Mouse (Mus musculus): ENCODE measurements around the gene Eef1akmt4. TPM values are rescaled to one million over a fixed set of nuclear protein-coding genes. Genes with fewer than 3 reads are reported as not detected.

Eef1akmt4 gene
- polyA plus RNA-seq, 1 experiment from 2014 or later, result 37.4 TPM

DNA sequence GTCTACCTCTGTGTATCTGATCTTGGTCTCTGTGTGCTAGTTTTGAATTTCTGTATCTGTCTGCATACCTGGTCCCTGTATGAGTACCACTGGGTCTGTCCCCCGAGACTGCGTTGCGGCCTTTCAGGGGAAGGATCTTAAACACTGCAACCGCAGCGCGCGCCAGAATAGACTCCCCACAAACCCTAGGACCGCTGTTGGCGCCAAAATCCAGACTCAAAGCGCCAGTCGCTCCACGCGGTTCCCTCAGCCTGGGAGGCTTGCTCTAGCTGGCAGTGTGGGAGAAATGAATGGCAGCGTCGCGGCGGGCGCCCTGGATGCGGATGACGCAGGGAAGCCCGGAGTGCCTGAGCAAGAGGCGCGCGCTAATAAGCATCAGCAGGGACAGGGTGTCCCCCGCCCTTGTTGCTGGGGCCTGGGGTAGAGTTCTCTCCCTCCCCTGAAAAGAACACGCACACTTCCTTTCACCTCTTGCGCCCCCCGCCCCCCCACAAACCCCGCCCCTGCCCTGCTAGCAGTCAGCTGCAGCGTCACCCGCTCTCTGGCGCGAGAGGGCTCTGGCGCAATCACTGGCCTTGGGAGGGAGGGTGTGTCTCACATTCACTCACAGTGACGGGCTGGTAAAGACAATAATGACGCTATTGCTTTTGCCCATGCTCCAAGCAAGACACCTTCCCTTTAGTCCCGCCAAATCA lies 10.7 kb downstream of the Eef1akmt4 start:
- under 1% methylated on average over 36 of the region's 37 CpGs for WGBS
- Histone ChIP-seq H3K4me3 (ENCODE audit: low read length) (peak overlapping the region; percentile 76), H3K36me3 (ENCODE audit: insufficient read depth, low read length) (0 out of 2 replicates have a peak, but pooled peaks cover 5% of the 10 kb centered on the region), H3K9me3 (ENCODE audit: low read length) (no peaks in the 10 kb centered on the region), H3K27me3 (ENCODE audit: insufficient read depth, low read length) (peaks cover 23% of the 10 kb centered on the region), H3K4me1 (ENCODE audit: insufficient read depth, low read length) (peaks cover 26% of the 10 kb centered on the region), H3K9ac (replicated peaks; ENCODE audit: low read length) (peak overlapping the region; percentile 74), H3K27ac (ENCODE audit: low read length) (no peak overlapping the region; the same call in 1 of the 2 replicates), H3K4me2 (replicated peaks; ENCODE audit: low read depth, low read length) (peak overlapping the region; percentile 100)
- ATAC-seq (ENCODE audit: low FRiP score, low TSS enrichment), result peak; percentile 50

DNA sequence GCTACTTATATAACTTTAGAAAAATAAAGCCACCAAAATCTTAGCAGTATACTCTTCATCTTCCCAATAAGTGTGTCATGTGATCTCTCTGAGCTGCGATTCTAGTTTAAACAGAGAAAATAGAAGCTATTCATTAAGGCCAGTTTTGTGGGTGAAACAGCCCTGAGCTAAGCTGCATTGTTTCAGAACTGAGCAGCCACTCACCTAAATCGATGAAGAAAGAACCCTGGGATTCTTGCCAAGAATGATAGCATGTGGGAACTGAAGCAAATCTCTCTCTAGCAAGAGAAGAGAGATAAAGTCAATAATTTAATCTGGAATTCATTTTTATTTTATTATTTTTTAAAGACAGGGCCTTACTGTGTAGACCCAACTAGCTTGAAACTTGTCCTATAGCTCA lies 11.8 kb downstream of the Eef1akmt4 start:
- Histone ChIP-seq H3K4me3 (ENCODE audit: low read length) (no peak overlapping the region), H3K36me3 (ENCODE audit: insufficient read depth, low read length) (0 out of 2 replicates have a peak, but pooled peaks cover 5% of the 10 kb centered on the region), H3K4me2 (replicated peaks; ENCODE audit: low read depth, low read length) (no peak overlapping the region), H3K27ac (ENCODE audit: low read length) (no peak overlapping the region), H3K4me1 (ENCODE audit: insufficient read depth, low read length) (peaks cover 26% of the 10 kb centered on the region), H3K9ac (replicated peaks; ENCODE audit: low read length) (no peak overlapping the region), H3K27me3 (ENCODE audit: insufficient read depth, low read length) (peaks cover 24% of the 10 kb centered on the region), H3K9me3 (ENCODE audit: low read length) (no peaks in the 10 kb centered on the region)
- WGBS, result 54% methylated on average over 2 of the region's 2 CpGs
- no peak for ATAC-seq (ENCODE audit: low FRiP score, low TSS enrichment)

DNA sequence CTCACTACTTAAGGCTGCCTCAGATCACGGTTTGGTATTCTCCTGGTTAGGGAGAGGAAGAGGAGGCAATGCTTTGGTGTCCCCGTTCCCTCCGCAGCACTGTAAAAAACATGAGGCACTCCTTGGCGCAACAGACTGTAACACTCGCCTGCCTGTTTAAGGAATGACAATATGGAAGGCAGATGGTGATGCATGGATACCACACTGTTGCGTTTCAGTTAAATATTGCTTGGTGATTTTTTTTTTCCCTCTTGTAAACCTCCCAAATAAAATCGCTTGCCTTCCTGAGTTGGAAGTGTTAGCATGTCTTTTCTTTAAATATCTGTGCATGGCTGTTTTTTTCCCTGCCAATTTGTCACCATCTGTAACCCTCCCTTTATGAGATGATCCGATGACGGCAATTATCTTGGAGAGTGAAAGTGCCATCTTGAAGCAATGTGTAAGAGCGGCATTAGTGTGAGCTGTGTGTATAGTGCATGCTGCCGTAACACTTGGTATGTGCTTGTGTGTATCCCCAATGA lies 17.5 kb downstream of the Eef1akmt4 start:
- Histone ChIP-seq H3K27ac (ENCODE audit: low read length) (no peak overlapping the region), H3K27me3 (ENCODE audit: insufficient read depth, low read length) (peaks cover 16% of the 10 kb centered on the region), H3K9me3 (ENCODE audit: low read length) (no peaks in the 10 kb centered on the region), H3K4me1 (ENCODE audit: insufficient read depth, low read length) (peaks cover 12% of the 10 kb centered on the region), H3K4me3 (ENCODE audit: low read length) (no peak overlapping the region), H3K36me3 (ENCODE audit: insufficient read depth, low read length) (no peaks in the 10 kb centered on the region), H3K9ac (replicated peaks; ENCODE audit: low read length) (no peak overlapping the region), H3K4me2 (replicated peaks; ENCODE audit: low read depth, low read length) (peak overlapping the region; percentile 96; the same call in 1 of the 2 replicates)
- ATAC-seq (ENCODE audit: low FRiP score, low TSS enrichment), result no peak
- 54% methylated on average over 11 of the region's 11 CpGs for WGBS

DNA sequence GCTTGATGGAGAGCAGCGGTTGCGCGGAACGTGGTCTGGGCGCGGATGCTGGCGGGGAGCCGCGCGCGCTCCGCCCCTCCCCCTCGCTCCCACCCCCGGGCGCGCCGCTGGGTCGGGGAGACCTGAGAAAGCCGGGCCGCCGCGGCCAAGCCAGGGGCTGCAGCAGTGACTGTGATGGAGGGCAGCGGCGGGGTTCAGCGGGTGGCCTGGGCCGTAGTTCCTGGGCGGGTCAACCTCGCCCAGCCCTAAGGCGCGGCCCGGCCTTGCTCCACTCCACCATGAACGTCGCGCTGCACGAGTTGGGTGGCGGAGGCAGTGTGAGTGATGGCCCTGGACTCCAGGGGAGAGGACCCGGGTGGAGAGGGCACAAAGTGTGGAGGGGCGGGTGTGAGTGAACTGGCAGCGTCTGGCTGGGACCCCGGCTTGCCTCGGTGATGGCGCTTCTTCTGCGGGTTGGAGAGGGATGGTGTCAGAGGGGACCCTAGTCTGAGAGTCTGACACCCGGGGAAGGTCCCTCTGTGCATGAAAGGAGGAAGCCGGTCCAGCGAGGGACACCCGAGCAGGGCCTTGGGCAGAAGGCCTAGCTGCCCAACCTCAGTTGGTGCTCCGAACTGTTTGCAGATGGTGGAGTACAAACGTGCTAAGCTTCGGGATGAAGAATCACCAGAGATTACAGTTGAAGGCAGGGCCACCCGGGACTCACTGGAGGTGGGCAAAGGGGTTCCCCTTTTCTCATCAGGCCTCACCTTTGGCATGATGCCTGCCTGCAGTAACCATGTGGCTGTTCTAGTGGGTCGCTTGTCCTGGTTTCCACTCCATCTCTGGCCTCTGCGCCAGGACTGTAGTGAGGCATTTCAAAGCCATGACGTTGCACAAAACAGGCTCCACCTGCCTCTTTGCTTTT lies 18.6 kb downstream of the Eef1akmt4 start, which contains the start of gene Ece2:
TSS of gene Ece2 (plus strand) at position 98 of the 904 bp plus-strand sequence.
- WGBS, result 7% methylated on average over 54 of the region's 54 CpGs
- H3K4me1 ChIP-seq (ENCODE audit: insufficient read depth, low read length), result peaks cover 12% of the 10 kb centered on the region
- H3K4me3 ChIP-seq (ENCODE audit: low read length), result peak within 1 kb of the TSS; percentile 61
- no peak within 1 kb of the TSS for H3K27ac ChIP-seq (ENCODE audit: low read length)
- H3K9ac ChIP-seq (replicated peaks; ENCODE audit: low read length), result peak within 1 kb of the TSS; percentile 71
- peak; percentile 80; the same call in 1 of the 2 replicates for ATAC-seq (ENCODE audit: low FRiP score, low TSS enrichment)
- no peaks in the 10 kb centered on the region for H3K36me3 ChIP-seq (ENCODE audit: insufficient read depth, low read length)
- H3K9me3 ChIP-seq (ENCODE audit: low read length), result no peaks in the 10 kb centered on the region
- H3K27me3 ChIP-seq (ENCODE audit: insufficient read depth, low read length), result peaks cover 16% of the 10 kb centered on the region
- H3K4me2 ChIP-seq (replicated peaks; ENCODE audit: low read depth, low read length), result peak within 1 kb of the TSS; percentile 96

DNA sequence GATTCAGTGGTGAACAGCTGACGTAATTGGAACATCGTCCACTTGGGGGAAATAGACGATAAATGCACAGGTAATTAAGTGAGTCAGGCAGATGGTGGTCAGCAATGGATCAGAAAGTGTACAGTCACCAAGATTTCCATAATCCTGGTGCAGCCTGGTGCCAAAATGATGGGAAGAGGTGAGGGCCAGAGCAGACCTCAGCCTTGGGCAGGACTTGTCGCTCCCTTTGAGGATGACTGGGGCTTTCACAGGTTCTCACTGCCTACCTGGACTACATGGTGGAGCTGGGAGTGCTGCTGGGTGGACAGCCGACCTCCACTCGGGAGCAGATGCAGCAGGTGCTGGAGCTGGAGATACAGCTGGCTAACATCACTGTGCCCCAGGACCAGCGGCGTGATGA lies 26.0 kb downstream of the Eef1akmt4 start:
- 74% methylated on average over 8 of the region's 8 CpGs for WGBS
- H3K4me1 ChIP-seq (ENCODE audit: insufficient read depth, low read length), result no peaks in the 10 kb centered on the region
- no peaks in the 10 kb centered on the region for H3K9me3 ChIP-seq (ENCODE audit: low read length)
- H3K27ac ChIP-seq (ENCODE audit: low read length), result no peak overlapping the region
- no peak for ATAC-seq (ENCODE audit: low FRiP score, low TSS enrichment)
- no peak overlapping the region for H3K4me2 ChIP-seq (replicated peaks; ENCODE audit: low read depth, low read length)
- H3K9ac ChIP-seq (replicated peaks; ENCODE audit: low read length), result no peak overlapping the region
- H3K36me3 ChIP-seq (ENCODE audit: insufficient read depth, low read length), result no peaks in the 10 kb centered on the region
- H3K27me3 ChIP-seq (ENCODE audit: insufficient read depth, low read length), result no peaks in the 10 kb centered on the region
- no peak overlapping the region for H3K4me3 ChIP-seq (ENCODE audit: low read length)

DNA sequence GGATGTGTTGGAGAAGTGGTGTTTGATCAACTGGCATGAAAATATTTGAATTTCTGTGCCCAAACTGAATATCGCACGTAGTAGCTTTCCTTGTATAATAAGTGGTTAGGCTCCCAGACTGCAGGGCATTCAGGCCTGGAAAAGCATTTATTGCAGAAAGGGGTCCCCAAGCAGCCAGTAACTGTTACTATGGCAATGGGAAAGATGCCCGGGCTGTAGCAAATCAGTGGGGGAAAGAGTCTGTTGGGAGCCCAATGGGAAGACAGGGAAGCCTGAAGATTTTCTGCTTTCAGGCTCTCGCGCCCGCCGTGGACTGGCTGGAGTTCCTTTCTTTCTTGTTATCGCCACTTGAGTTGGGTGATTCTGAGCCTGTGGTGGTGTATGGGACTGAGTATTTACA lies 27.0 kb downstream of the Eef1akmt4 start:
- no peaks in the 10 kb centered on the region for H3K4me1 ChIP-seq (ENCODE audit: insufficient read depth, low read length)
- no peak overlapping the region for H3K27ac ChIP-seq (ENCODE audit: low read length)
- H3K27me3 ChIP-seq (ENCODE audit: insufficient read depth, low read length), result no peaks in the 10 kb centered on the region
- 78% methylated on average over 8 of the region's 8 CpGs for WGBS
- no peak overlapping the region for H3K9ac ChIP-seq (replicated peaks; ENCODE audit: low read length)
- ATAC-seq (ENCODE audit: low FRiP score, low TSS enrichment), result no peak
- H3K9me3 ChIP-seq (ENCODE audit: low read length), result no peaks in the 10 kb centered on the region
- no peaks in the 10 kb centered on the region for H3K36me3 ChIP-seq (ENCODE audit: insufficient read depth, low read length)
- H3K4me2 ChIP-seq (replicated peaks; ENCODE audit: low read depth, low read length), result no peak overlapping the region
- no peak overlapping the region for H3K4me3 ChIP-seq (ENCODE audit: low read length)

DNA sequence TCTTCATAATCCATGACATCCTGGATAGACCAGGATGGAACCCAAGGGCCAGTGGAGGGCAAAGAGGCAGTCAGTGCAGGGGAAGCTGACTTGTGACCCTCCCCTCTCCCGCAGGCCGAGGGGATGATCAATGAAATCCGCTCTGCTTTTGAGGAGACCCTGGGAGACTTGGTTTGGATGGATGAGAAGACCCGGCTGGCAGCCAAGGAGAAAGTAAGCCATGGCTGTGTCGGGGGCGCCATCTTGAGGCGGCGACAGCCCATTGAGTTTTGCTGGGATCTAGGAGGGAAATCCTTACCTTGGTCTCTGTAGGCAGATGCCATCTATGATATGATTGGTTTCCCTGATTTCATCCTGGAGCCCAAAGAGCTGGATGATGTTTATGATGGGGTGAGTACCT lies 30.8 kb downstream of the Eef1akmt4 start:
- H3K4me1 ChIP-seq (ENCODE audit: insufficient read depth, low read length), result no peaks in the 10 kb centered on the region
- no peak overlapping the region for H3K4me3 ChIP-seq (ENCODE audit: low read length)
- no peak overlapping the region for H3K9ac ChIP-seq (replicated peaks; ENCODE audit: low read length)
- under 1% methylated on average over 8 of the region's 8 CpGs for WGBS
- H3K36me3 ChIP-seq (ENCODE audit: insufficient read depth, low read length), result no peaks in the 10 kb centered on the region
- ATAC-seq (ENCODE audit: low FRiP score, low TSS enrichment), result peak; percentile 54
- no peak overlapping the region for H3K27ac ChIP-seq (ENCODE audit: low read length)
- H3K4me2 ChIP-seq (replicated peaks; ENCODE audit: low read depth, low read length), result no peak overlapping the region
- no peaks in the 10 kb centered on the region for H3K9me3 ChIP-seq (ENCODE audit: low read length)
- no peaks in the 10 kb centered on the region for H3K27me3 ChIP-seq (ENCODE audit: insufficient read depth, low read length)

DNA sequence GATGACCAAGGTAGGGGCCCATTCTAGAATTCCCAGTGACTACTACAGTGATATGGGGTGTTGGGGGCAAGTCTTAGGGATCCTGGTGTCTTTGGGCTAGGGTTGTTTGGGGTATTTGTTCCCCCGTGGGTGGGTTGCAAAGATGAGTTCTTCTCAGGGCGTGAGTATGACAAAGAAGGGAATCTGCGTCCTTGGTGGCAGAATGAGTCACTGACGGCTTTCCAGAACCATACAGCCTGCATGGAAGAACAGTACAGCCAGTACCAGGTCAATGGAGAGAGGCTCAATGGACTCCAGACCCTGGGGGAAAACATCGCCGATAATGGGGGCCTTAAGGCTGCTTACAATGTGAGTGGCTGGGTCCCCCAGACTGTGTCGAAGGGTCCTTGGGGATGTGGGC lies 32.5 kb downstream of the Eef1akmt4 start:
- H3K4me2 ChIP-seq (replicated peaks; ENCODE audit: low read depth, low read length), result no peak overlapping the region
- no peak for ATAC-seq (ENCODE audit: low FRiP score, low TSS enrichment)
- H3K9me3 ChIP-seq (ENCODE audit: low read length), result no peaks in the 10 kb centered on the region
- H3K4me3 ChIP-seq (ENCODE audit: low read length), result no peak overlapping the region
- no peaks in the 10 kb centered on the region for H3K27me3 ChIP-seq (ENCODE audit: insufficient read depth, low read length)
- no peak overlapping the region for H3K27ac ChIP-seq (ENCODE audit: low read length)
- WGBS, result 83% methylated on average over 7 of the region's 7 CpGs
- no peak overlapping the region for H3K9ac ChIP-seq (replicated peaks; ENCODE audit: low read length)
- H3K36me3 ChIP-seq (ENCODE audit: insufficient read depth, low read length), result no peaks in the 10 kb centered on the region
- no peaks in the 10 kb centered on the region for H3K4me1 ChIP-seq (ENCODE audit: insufficient read depth, low read length)

DNA sequence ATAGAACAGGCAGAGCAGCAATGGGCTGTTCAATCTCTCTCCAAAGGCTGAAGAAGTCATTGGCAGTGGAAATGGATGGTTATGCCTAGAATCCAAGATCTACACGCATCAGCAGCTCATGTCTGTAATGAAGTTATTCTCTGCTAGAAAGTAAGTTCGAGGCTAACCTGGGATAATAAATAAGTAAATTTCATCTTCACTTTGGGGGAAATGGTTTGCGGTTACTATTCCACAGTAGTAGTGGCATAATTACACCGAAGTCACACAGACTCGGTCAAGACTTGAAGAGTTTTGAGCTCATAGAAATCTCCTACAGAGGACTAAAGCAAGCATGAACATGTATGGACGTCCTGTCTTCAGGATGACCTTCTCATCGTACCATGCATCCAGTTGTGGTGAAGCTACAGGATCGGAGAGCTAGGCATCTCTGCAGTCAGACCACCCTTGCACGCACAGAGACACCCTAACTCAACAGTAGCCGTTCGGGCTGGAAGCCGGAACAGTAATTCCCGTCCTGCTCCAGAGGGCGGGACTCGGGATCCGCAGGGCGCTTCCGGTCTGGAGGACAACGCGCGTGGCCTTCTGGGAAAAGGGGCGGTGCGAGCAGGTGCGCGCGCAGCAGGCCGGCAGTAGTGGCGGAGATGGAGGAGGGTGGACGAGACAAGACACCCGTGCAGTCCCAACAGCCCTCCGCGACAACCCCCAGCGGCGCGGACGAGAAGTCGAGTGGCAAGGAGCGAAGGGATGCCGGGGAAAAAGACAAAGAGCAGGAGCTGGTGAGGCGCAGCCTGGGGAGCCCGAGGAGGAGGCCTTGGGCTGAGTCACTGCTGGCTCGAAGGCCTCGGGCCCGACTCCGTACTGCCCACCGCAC lies 39.9 kb downstream of the Eef1akmt4 start, which contains the start of gene Psmd2:
TSS of gene Psmd2 (plus strand) at position 577 of the 871 bp plus-strand sequence.
- H3K27ac ChIP-seq (ENCODE audit: low read length), result peak within 1 kb of the TSS; percentile 84
- peak within 1 kb of the TSS; percentile 84 for H3K4me2 ChIP-seq (replicated peaks; ENCODE audit: low read depth, low read length)
- H3K27me3 ChIP-seq (ENCODE audit: insufficient read depth, low read length), result no peaks in the 10 kb centered on the region
- WGBS, result 2% methylated on average over 46 of the region's 46 CpGs
- peak within 1 kb of the TSS; percentile 80 for H3K4me3 ChIP-seq (ENCODE audit: low read length)
- peak within 1 kb of the TSS; percentile 90 for H3K9ac ChIP-seq (replicated peaks; ENCODE audit: low read length)
- ATAC-seq (ENCODE audit: low FRiP score, low TSS enrichment), result peak; percentile 96
- peaks cover 16% of the 10 kb centered on the region for H3K4me1 ChIP-seq (ENCODE audit: insufficient read depth, low read length)
- no peaks in the 10 kb centered on the region for H3K9me3 ChIP-seq (ENCODE audit: low read length)
- H3K36me3 ChIP-seq (ENCODE audit: insufficient read depth, low read length), result peaks cover 23% of the 10 kb centered on the region

All from kidney, embryonic 16.5 days (tissue).